Mouse (Mus musculus) heart, postnatal 0 days (tissue): Measurements from ENCODE around the gene C8b.

Experiments used
- CTCF ChIP-seq: IDR thresholded peaks from 2 replicates; pipeline ENCODE4 v1.5.1; 2016; ENCODE audit warnings: antibody characterized with exemption, control low read depth, low read depth
- EP300 ChIP-seq: IDR thresholded peaks from 2 replicates; pipeline ENCODE4 v1.6.1; 2016; ENCODE audit warnings: antibody characterized with exemption, low read depth

DNA sequence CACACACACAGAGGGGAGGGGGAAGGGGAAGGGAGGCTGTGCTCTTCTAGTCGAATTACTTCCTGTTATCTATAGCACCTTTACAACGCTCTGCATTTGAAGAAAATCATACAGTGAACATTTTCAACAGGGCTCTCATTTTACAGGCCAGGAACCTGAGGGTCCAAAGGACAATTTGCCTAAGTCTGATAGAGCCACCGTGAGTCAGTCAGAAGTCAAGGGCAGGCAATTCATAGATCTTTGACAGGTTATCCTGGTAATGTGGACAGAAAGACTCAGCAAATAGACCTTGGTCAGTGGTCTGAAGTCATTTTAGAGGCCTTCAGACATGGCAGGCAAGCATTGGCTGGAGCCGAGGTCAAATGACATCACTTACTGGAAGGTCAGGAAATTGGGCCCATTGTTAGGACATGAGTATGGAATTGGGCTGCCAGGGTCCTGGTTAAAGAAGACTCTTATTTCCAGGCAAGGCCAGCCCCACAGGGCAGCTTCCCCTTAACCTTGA lies 57.5 kb downstream of the C8b start:
- TF ChIP-seq EP300 = no peak
- TF ChIP-seq CTCF = no peak
